Mouse (Mus musculus): Measurements from ENCODE around the gene H2-Eb2. TPM values are rescaled to one million over a fixed set of nuclear protein-coding genes. Genes with fewer than 3 reads are reported as not detected.

Gene H2-Eb2
- polyA plus RNA-seq, 1 experiment from 2014 or later, result not detected

- 12% methylated on average over 2 of the region's 2 CpGs for WGBS (ENCODE audit: insufficient replicate concordance)
- Histone ChIP-seq H3K4me3 (replicated peaks) (no peak overlapping the region), H3K36me3 (no peaks in the 10 kb centered on the region), H3K9ac (no peak overlapping the region), H3K27me3 (no peaks in the 10 kb centered on the region), H3K4me2 (no peak overlapping the region), H3K27ac (no peak overlapping the region), H3K4me1 (replicated peaks) (no peaks in the 10 kb centered on the region), H3K9me3 (replicated peaks) (no peaks in the 10 kb centered on the region)
- DNase-seq (no peak), ATAC-seq (ENCODE audit: low read depth) (no peak)
These were observed 4.3 kb downstream of the H2-Eb2 start for GRCm38 (mm10) chr17:34329807-34330206.

GRCm38 (mm10) chr17:34331200-34331599 is 5.7 kb downstream of the H2-Eb2 start:
- WGBS (ENCODE audit: insufficient replicate concordance), result 75% methylated on average over 1 of the region's 1 CpGs
- Histone ChIP-seq H3K36me3 (no peaks in the 10 kb centered on the region), H3K27me3 (no peaks in the 10 kb centered on the region), H3K9ac (no peak overlapping the region), H3K4me2 (no peak overlapping the region), H3K4me1 (replicated peaks) (no peaks in the 10 kb centered on the region), H3K9me3 (replicated peaks) (no peaks in the 10 kb centered on the region), H3K27ac (no peak overlapping the region), H3K4me3 (replicated peaks) (no peak overlapping the region)
- ATAC-seq (ENCODE audit: low read depth), result no peak
- no peak for DNase-seq

DNA sequence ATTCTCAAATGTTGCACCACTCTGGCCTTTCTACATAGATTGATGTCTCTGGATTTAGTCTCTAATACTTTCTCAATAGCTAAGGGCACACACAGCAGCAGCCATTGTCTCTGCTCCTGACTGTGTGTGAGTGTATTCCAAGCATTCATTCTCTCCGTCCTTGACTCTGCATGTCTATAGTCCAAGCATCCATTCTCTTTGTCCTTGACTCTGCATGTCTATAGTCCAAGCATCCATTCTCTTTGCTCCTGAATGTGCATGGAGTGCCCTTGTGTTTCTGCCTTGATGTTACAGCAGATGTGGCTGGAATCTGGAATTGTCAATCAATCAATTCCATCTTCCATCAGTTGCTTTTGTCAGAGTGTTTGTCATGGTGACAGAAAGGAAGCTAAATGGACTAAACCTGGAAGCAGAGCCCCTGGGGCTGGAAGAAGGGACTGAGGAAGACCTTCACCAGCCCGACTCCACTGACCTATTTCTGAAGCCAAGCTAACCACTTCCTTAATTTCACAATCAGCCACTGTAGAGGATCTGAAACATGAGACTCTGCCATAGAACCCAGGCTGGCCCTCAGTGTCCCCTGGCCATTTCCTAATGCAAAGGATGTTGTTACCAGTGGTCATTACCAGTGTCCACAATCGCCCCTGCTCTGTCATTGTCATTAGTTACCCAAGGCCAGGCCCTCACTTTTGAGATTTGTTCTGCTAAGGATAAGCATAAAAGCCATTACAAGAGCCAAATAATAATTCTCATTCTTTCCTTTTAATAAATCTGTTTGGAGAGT is 15.3 kb downstream of the H2-Eb2 start:
- H3K27me3 ChIP-seq, result no peaks in the 10 kb centered on the region
- no peaks in the 10 kb centered on the region for H3K4me1 ChIP-seq (replicated peaks)
- no peak overlapping the region for H3K4me3 ChIP-seq (replicated peaks)
- no peak for ATAC-seq (ENCODE audit: low read depth)
- H3K4me2 ChIP-seq, result no peak overlapping the region
- no peak overlapping the region for H3K9ac ChIP-seq
- 23% methylated on average over 3 of the region's 3 CpGs for WGBS (ENCODE audit: insufficient replicate concordance)
- no peak for DNase-seq
- no peaks in the 10 kb centered on the region for H3K9me3 ChIP-seq (replicated peaks)
- no peaks in the 10 kb centered on the region for H3K36me3 ChIP-seq
- no peak overlapping the region for H3K27ac ChIP-seq

DNA sequence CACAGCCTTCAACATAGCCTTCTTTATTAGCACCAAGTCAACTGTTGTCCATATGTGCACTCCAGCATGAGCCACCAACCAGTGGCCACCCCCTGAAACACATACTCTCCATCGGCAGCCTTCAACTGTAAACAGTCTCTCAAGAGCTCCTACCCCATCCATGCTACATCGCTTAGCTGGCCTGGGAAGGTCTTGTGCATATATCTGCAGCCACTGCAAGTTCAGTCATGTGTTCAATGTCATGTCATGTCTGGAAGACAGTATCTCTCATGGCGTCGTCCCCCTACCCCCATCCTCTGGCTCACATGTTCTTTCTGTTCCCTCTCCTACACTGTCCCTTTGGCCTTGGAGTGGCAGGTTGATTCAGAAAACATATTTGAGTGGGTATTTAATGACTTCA is 19.4 kb downstream of the H2-Eb2 start:
- no peak overlapping the region for H3K4me2 ChIP-seq
- no peak overlapping the region for H3K9ac ChIP-seq
- no peaks in the 10 kb centered on the region for H3K36me3 ChIP-seq
- H3K4me1 ChIP-seq (replicated peaks), result no peaks in the 10 kb centered on the region
- no peaks in the 10 kb centered on the region for H3K9me3 ChIP-seq (replicated peaks)
- 73% methylated on average over 4 of the region's 4 CpGs for WGBS (ENCODE audit: insufficient replicate concordance)
- ATAC-seq (ENCODE audit: low read depth), result no peak
- H3K27me3 ChIP-seq, result no peaks in the 10 kb centered on the region
- DNase-seq, result no peak
- no peak overlapping the region for H3K27ac ChIP-seq
- H3K4me3 ChIP-seq (replicated peaks), result no peak overlapping the region

- Histone ChIP-seq H3K36me3 (no peaks in the 10 kb centered on the region), H3K4me2 (no peak overlapping the region), H3K27ac (no peak overlapping the region), H3K4me1 (replicated peaks) (no peaks in the 10 kb centered on the region), H3K27me3 (no peaks in the 10 kb centered on the region), H3K9me3 (replicated peaks) (no peaks in the 10 kb centered on the region), H3K9ac (no peak overlapping the region), H3K4me3 (replicated peaks) (no peak overlapping the region)
- ATAC-seq (ENCODE audit: low read depth), result no peak
- DNase-seq, result no peak
- WGBS (ENCODE audit: insufficient replicate concordance), result 52% methylated on average over 7 of the region's 7 CpGs
These were observed 20.0 kb downstream of the H2-Eb2 start for GRCm38 (mm10) chr17:34345486-34345885.

DNA sequence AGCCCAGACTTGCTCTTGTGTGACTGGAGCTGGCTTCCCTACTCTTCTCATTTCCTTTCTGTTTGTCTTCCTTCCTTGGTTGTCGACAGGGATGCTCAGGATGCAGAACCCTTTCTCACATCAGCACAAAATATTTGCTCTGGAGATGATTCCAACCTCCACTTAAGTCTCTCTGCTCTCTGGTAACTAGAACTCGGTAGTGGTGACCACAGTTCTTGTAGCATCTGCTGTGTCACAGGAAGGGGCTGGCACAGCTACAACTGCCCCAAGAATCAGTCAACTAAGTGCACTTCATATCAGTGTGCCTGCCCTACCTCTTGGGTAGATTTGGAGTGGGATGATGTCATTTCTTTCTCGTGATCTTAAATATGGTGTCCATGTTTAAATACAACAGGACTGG is 20.6 kb downstream of the H2-Eb2 start:
- DNase-seq (no peak), ATAC-seq (ENCODE audit: low read depth) (no peak)
- no peaks in the 10 kb centered on the region for H3K9me3 ChIP-seq (replicated peaks)
- H3K4me2 ChIP-seq, result no peak overlapping the region
- H3K4me3 ChIP-seq (replicated peaks), result no peak overlapping the region
- H3K9ac ChIP-seq, result no peak overlapping the region
- H3K27ac ChIP-seq, result no peak overlapping the region
- 28% methylated on average over 3 of the region's 3 CpGs for WGBS (ENCODE audit: insufficient replicate concordance)
- no peaks in the 10 kb centered on the region for H3K36me3 ChIP-seq
- no peaks in the 10 kb centered on the region for H3K4me1 ChIP-seq (replicated peaks)
- no peaks in the 10 kb centered on the region for H3K27me3 ChIP-seq

GRCm38 (mm10) chr17:34347606-34348308 is 22.3 kb downstream of the H2-Eb2 start:
- Histone ChIP-seq H3K4me1 (replicated peaks) (no peaks in the 10 kb centered on the region), H3K36me3 (no peaks in the 10 kb centered on the region), H3K9me3 (replicated peaks) (no peaks in the 10 kb centered on the region), H3K27me3 (no peaks in the 10 kb centered on the region), H3K9ac (no peak overlapping the region), H3K4me3 (replicated peaks) (no peak overlapping the region), H3K27ac (no peak overlapping the region), H3K4me2 (no peak overlapping the region)
- 30% methylated on average over 6 of the region's 6 CpGs for WGBS (ENCODE audit: insufficient replicate concordance)
- ATAC-seq (ENCODE audit: low read depth) (no peak), DNase-seq (peak; percentile 15)

DNA sequence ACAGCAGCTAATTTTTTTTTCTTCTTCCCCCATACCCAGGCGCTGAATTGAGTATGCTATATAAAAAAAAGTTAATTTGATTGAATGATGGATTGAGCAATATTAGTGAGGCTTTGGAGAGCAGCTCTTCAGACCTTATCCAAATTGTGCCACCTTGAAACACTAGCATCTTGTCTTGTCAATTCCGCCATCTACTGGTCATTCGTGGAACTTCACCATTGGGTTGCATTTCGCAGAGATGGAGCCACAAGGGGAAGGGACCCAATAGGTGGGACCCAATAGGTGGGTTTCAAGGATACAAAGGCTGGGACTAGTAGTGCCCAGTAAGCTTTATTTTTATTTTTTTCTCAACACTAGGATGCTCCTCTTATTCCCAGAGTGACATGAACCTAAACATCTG is 24.0 kb downstream of the H2-Eb2 start:
- WGBS (ENCODE audit: insufficient replicate concordance), result 5% methylated on average over 4 of the region's 4 CpGs
- H3K36me3 ChIP-seq, result no peaks in the 10 kb centered on the region
- no peak overlapping the region for H3K27ac ChIP-seq
- ATAC-seq (ENCODE audit: low read depth), result no peak
- no peaks in the 10 kb centered on the region for H3K27me3 ChIP-seq
- no peaks in the 10 kb centered on the region for H3K4me1 ChIP-seq (replicated peaks)
- DNase-seq, result peak; percentile 33
- H3K4me2 ChIP-seq, result no peak overlapping the region
- no peaks in the 10 kb centered on the region for H3K9me3 ChIP-seq (replicated peaks)
- H3K9ac ChIP-seq, result no peak overlapping the region
- no peak overlapping the region for H3K4me3 ChIP-seq (replicated peaks)

- 63% methylated on average over 5 of the region's 5 CpGs for WGBS (ENCODE audit: insufficient replicate concordance)
- Histone ChIP-seq H3K36me3 (no peaks in the 10 kb centered on the region), H3K4me1 (replicated peaks) (no peaks in the 10 kb centered on the region), H3K4me3 (replicated peaks) (no peak within 1 kb of the TSS), H3K9ac (no peak within 1 kb of the TSS), H3K27ac (no peak within 1 kb of the TSS), H3K27me3 (no peaks in the 10 kb centered on the region), H3K9me3 (replicated peaks) (no peaks in the 10 kb centered on the region), H3K4me2 (no peak within 1 kb of the TSS)
- DNase-seq (no peak), ATAC-seq (ENCODE audit: low read depth) (no peak)
These were observed 29.1 kb downstream of the H2-Eb2 start, which contains the start of gene Btnl2 for GRCm38 (mm10) chr17:34354539-34354938. Gene Btnl2, plus strand, starts transcription at chr17:34354822.

GRCm38 (mm10) chr17:34354940-34355339 is 29.5 kb downstream of the H2-Eb2 start:
- no peak for DNase-seq

DNA sequence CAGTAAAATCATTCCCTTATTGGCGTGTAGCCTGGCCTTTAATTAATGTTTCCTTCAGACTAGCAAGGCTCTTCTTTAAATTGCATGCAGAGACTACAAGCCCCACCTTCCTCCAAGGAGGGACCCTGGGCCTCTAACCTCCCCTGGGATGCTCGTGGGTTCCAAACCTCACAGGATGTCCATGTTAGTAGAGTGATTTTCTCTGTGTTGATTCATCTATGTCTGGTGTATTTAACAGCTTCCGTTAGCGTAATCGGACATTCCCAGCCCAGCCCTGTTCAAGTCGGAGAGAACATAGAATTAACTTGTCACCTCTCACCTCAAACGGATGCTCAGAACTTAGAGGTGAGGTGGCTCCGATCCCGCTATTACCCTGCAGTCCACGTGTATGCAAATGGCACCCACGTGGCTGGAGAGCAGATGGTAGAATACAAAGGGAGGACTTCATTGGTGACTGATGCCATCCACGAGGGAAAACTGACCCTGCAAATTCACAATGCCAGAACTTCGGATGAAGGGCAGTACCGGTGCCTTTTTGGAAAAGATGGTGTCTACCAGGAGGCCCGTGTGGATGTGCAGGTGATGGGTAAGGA is 37.6 kb downstream of the H2-Eb2 start:
- H3K4me1 ChIP-seq (replicated peaks), result no peaks in the 10 kb centered on the region
- H3K4me2 ChIP-seq, result no peak overlapping the region
- H3K27me3 ChIP-seq, result no peaks in the 10 kb centered on the region
- 70% methylated on average over 15 of the region's 15 CpGs for WGBS (ENCODE audit: insufficient replicate concordance)
- H3K36me3 ChIP-seq, result no peaks in the 10 kb centered on the region
- ATAC-seq (ENCODE audit: low read depth) (no peak), DNase-seq (no peak)
- no peak overlapping the region for H3K27ac ChIP-seq
- H3K9me3 ChIP-seq (replicated peaks), result no peaks in the 10 kb centered on the region
- no peak overlapping the region for H3K4me3 ChIP-seq (replicated peaks)
- no peak overlapping the region for H3K9ac ChIP-seq

More at GRCm38 (mm10) chr17:34354940-34355339, 29.5 kb downstream of the H2-Eb2 start:
- Histone ChIP-seq H3K36me3 (no peaks in the 10 kb centered on the region), H3K27me3 (no peaks in the 10 kb centered on the region), H3K27ac (no peak overlapping the region), H3K9me3 (replicated peaks) (no peaks in the 10 kb centered on the region), H3K4me1 (replicated peaks) (no peaks in the 10 kb centered on the region), H3K4me2 (no peak overlapping the region), H3K4me3 (replicated peaks) (no peak overlapping the region), H3K9ac (no peak overlapping the region)
- 36% methylated on average over 1 of the region's 1 CpGs for WGBS (ENCODE audit: insufficient replicate concordance)
- no peak for ATAC-seq (ENCODE audit: low read depth)

All from liver, embryonic 13.5 days (tissue).